Mouse (Mus musculus): Measurements from ENCODE around the gene Mrpl58. TPM values are rescaled to one million over a fixed set of nuclear protein-coding genes. Genes with fewer than 3 reads are reported as not detected.

Mrpl58 gene
- total and polyA plus RNA-seq, 2 experiments from 2014 or later, result 82.1 to 203 TPM

- Histone ChIP-seq H3K36me3 (ENCODE audit: insufficient read depth) (no peaks in the 10 kb centered on the region), H3K4me1 (ENCODE audit: insufficient read depth) (no peaks in the 10 kb centered on the region), H3K4me2 (ENCODE audit: low read depth) (peak overlapping the region; percentile 89), H3K9ac (peak overlapping the region; percentile 64; the same call in 1 of the 2 replicates), H3K27me3 (ENCODE audit: insufficient read depth, low read length) (no peaks in the 10 kb centered on the region), H3K27ac (ENCODE audit: low read depth, low read length) (0 out of 2 replicates have a peak overlapping the region, but pooled peaks have one; percentile 69), H3K4me3 (ENCODE audit: low read depth, low read length) (peak overlapping the region; percentile 69), H3K9me3 (ENCODE audit: low read length) (no peaks in the 10 kb centered on the region)
- DNase-seq (no peak), ATAC-seq (no peak)
- WGBS, result 45% methylated on average over 7 of the region's 7 CpGs
- TF ChIP-seq CTCF (IDR thresholded peaks at IDR 0.05; ENCODE audit: low read depth), result no peak
Observed at GRCm38 (mm10) chr11:115366039-115366705, 37.4 kb upstream of the Mrpl58 start.

GRCm38 (mm10) chr11:115366706-115367394 lies 36.7 kb upstream of the Mrpl58 start:
- peak overlapping the region; percentile 69 for H3K27ac ChIP-seq (ENCODE audit: low read depth, low read length)
- DNase-seq (peak; percentile 79), ATAC-seq (peak; percentile 92)
- H3K9ac ChIP-seq, result peak overlapping the region; percentile 64
- no peaks in the 10 kb centered on the region for H3K36me3 ChIP-seq (ENCODE audit: insufficient read depth)
- no peaks in the 10 kb centered on the region for H3K4me1 ChIP-seq (ENCODE audit: insufficient read depth)
- H3K9me3 ChIP-seq (ENCODE audit: low read length), result no peaks in the 10 kb centered on the region
- H3K4me3 ChIP-seq (ENCODE audit: low read depth, low read length), result peak overlapping the region; percentile 69
- no peak for TF ChIP-seq CTCF (IDR thresholded peaks at IDR 0.05; ENCODE audit: low read depth)
- no peaks in the 10 kb centered on the region for H3K27me3 ChIP-seq (ENCODE audit: insufficient read depth, low read length)
- WGBS, result 3% methylated on average over 28 of the region's 28 CpGs
- H3K4me2 ChIP-seq (ENCODE audit: low read depth), result peak overlapping the region; percentile 89

DNA sequence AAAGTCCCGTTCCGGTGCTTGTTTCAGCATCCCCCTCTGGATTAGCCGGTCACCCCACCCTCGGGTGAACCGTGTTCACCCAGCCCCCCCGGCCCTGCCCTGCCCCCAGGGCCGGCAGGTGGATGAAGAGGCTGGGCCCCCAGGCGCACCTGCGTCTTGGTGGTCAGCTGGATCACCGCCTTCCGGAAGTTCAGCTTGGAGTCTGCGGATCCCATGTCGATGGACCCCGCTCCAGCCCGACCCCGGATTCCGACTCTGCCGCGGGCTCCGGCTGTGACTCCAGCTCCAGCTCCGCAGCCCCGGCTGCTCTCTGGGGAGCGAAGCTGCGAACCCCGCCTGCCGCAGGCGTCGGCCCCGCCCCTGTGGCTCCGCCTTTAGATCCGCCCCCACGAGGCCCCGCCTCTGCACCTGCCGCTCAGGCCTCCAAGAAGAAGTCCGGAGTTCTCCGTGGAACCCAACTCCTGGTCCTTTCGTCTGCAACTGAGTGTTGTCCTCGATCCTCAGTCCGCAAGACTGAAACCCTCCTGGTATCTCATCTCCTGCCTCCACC lies 36.1 kb upstream of the Mrpl58 start, which contains the start of gene Hid1:
Gene Hid1, minus strand, starts transcription at position 362 of the 550 bp plus-strand sequence.
- peak within 1 kb of the TSS; percentile 69 for H3K27ac ChIP-seq (ENCODE audit: low read depth, low read length)
- H3K36me3 ChIP-seq (ENCODE audit: insufficient read depth), result no peaks in the 10 kb centered on the region
- H3K9ac ChIP-seq, result peak within 1 kb of the TSS; percentile 64
- DNase-seq (peak; percentile 82), ATAC-seq (peak; percentile 84)
- H3K9me3 ChIP-seq (ENCODE audit: low read length), result no peaks in the 10 kb centered on the region
- H3K27me3 ChIP-seq (ENCODE audit: insufficient read depth, low read length), result no peaks in the 10 kb centered on the region
- TF ChIP-seq CTCF (IDR thresholded peaks at IDR 0.05; ENCODE audit: low read depth), result no peak
- H3K4me1 ChIP-seq (ENCODE audit: insufficient read depth), result no peaks in the 10 kb centered on the region
- peak within 1 kb of the TSS; percentile 89 for H3K4me2 ChIP-seq (ENCODE audit: low read depth)
- H3K4me3 ChIP-seq (ENCODE audit: low read depth, low read length), result peak within 1 kb of the TSS; percentile 69
- 2% methylated on average over 39 of the region's 39 CpGs for WGBS

- TF ChIP-seq CTCF (IDR thresholded peaks at IDR 0.05; ENCODE audit: low read depth), result no peak
- no peaks in the 10 kb centered on the region for H3K36me3 ChIP-seq (ENCODE audit: insufficient read depth)
- 57% methylated on average over 7 of the region's 7 CpGs for WGBS
- peaks cover 6% of the 10 kb centered on the region for H3K4me1 ChIP-seq (ENCODE audit: insufficient read depth)
- no peak for DNase-seq
- no peaks in the 10 kb centered on the region for H3K27me3 ChIP-seq (ENCODE audit: insufficient read depth, low read length)
- H3K4me2 ChIP-seq (ENCODE audit: low read depth), result no peak overlapping the region
- no peaks in the 10 kb centered on the region for H3K9me3 ChIP-seq (ENCODE audit: low read length)
- H3K9ac ChIP-seq, result no peak overlapping the region
- no peak overlapping the region for H3K27ac ChIP-seq (ENCODE audit: low read depth, low read length)
- ATAC-seq, result no peak
- H3K4me3 ChIP-seq (ENCODE audit: low read depth, low read length), result no peak overlapping the region
Observed at GRCm38 (mm10) chr11:115370368-115370767, 33.2 kb upstream of the Mrpl58 start.

GRCm38 (mm10) chr11:115371354-115371753 lies 32.2 kb upstream of the Mrpl58 start:
- WGBS, result 77% methylated on average over 8 of the region's 8 CpGs

GRCm38 (mm10) chr11:115372015-115372414 lies 31.5 kb upstream of the Mrpl58 start:
- Histone ChIP-seq H3K4me3 (ENCODE audit: low read depth, low read length) (no peak overlapping the region), H3K36me3 (ENCODE audit: insufficient read depth) (no peaks in the 10 kb centered on the region), H3K9me3 (ENCODE audit: low read length) (no peaks in the 10 kb centered on the region), H3K4me2 (ENCODE audit: low read depth) (no peak overlapping the region), H3K27ac (ENCODE audit: low read depth, low read length) (no peak overlapping the region), H3K9ac (no peak overlapping the region), H3K4me1 (ENCODE audit: insufficient read depth) (peaks cover 6% of the 10 kb centered on the region), H3K27me3 (ENCODE audit: insufficient read depth, low read length) (no peaks in the 10 kb centered on the region)
- no peak for TF ChIP-seq CTCF (IDR thresholded peaks at IDR 0.05; ENCODE audit: low read depth)
- WGBS, result 60% methylated on average over 1 of the region's 1 CpGs
- ATAC-seq (no peak), DNase-seq (no peak)

More at GRCm38 (mm10) chr11:115371354-115371753, 32.2 kb upstream of the Mrpl58 start:
- Histone ChIP-seq H3K9me3 (ENCODE audit: low read length) (no peaks in the 10 kb centered on the region), H3K27me3 (ENCODE audit: insufficient read depth, low read length) (no peaks in the 10 kb centered on the region), H3K9ac (no peak overlapping the region), H3K4me1 (ENCODE audit: insufficient read depth) (peaks cover 6% of the 10 kb centered on the region), H3K4me3 (ENCODE audit: low read depth, low read length) (no peak overlapping the region), H3K36me3 (ENCODE audit: insufficient read depth) (no peaks in the 10 kb centered on the region), H3K27ac (ENCODE audit: low read depth, low read length) (no peak overlapping the region), H3K4me2 (ENCODE audit: low read depth) (no peak overlapping the region)
- ATAC-seq (no peak), DNase-seq (no peak)
- TF ChIP-seq CTCF (IDR thresholded peaks at IDR 0.05; ENCODE audit: low read depth), result no peak

DNA sequence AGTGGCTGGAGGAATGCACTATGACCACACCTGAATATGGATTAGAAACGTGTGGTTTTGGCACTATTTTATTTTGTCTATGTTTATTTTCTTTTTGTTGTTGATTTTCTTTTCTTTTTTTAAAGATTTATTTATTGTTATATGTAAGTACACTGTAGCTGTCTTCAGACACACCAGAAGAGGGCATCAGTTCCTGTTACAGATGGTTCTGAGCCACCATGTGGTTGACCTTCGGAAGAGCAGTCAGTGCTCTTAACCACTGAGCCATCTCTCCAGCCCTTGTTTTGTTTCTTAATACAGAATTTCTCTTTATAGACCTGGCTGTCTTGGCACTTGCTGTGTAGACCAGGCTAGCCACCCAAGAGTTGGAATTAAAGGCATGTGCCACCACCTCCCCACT lies 30.8 kb upstream of the Mrpl58 start:
- no peak overlapping the region for H3K27ac ChIP-seq (ENCODE audit: low read depth, low read length)
- H3K4me1 ChIP-seq (ENCODE audit: insufficient read depth), result peaks cover 6% of the 10 kb centered on the region
- TF ChIP-seq CTCF (IDR thresholded peaks at IDR 0.05; ENCODE audit: low read depth), result no peak
- H3K36me3 ChIP-seq (ENCODE audit: insufficient read depth), result no peaks in the 10 kb centered on the region
- DNase-seq, result no peak
- WGBS, result 54% methylated on average over 2 of the region's 2 CpGs
- no peak overlapping the region for H3K4me3 ChIP-seq (ENCODE audit: low read depth, low read length)
- H3K9me3 ChIP-seq (ENCODE audit: low read length), result no peaks in the 10 kb centered on the region
- no peak overlapping the region for H3K9ac ChIP-seq
- no peaks in the 10 kb centered on the region for H3K27me3 ChIP-seq (ENCODE audit: insufficient read depth, low read length)
- H3K4me2 ChIP-seq (ENCODE audit: low read depth), result no peak overlapping the region
- ATAC-seq, result no peak
